Mouse (Mus musculus): ENCODE measurements around the gene Eml1.
A peak's percentile ranks its signal among the peaks of the same experiment; 100 is the strongest.

DNA sequence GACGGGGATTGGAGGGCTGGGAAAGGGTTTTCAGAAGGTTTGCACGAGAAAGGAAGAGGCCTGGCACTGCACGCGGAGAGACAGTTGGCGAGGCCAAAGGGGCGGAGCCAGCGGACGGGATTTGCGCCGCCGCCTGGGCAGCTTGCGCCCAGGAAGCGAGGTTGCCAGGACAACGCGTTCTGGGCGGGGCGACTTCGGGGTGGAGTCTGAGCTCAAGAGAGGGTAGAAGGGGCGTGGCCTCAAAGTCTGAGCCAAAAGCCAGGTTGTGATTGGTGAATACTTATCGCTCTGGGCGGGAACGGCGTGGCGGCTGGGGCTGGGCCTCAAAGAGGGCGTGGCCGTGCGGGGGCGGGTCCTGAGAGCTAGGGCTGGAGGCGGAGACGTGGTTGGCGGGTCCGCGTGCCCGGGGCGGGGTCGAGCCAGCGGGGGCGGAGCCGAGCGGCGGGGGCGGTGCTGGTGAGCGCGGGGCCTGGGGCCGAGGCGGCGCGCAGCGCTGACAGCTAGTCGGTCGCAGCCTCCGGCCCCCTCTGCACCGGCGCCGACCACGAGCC is 36.8 kb upstream of the Eml1 start, which contains the start of gene Cyp46a1:
- no peak for TF ChIP-seq CTCF (IDR thresholded peaks at IDR 0.05; ENCODE audit: borderline replicate concordance, insufficient read depth, low read length)
- TF ChIP-seq POLR2A (IDR thresholded peaks at IDR 0.05; ENCODE audit: low read depth, low read length): peak; percentile 35; the same call in 1 of the 2 replicates

All from embryonic fibroblast, embryonic 13.5 days (primary cell).